Mouse (Mus musculus) CH12.LX (cell line): ENCODE data around the gene Pla2g12b. TPM values are rescaled to one million over a fixed set of nuclear protein-coding genes. Genes with fewer than 3 reads are reported as not detected.
A peak's percentile ranks its signal among the peaks of the same experiment; 100 is the strongest.

Source experiments
- DNase-seq: peaks from one replicate; pipeline ENCODE4 v3.0.0-alpha.2; 2013; ENCODE audit errors: extremely low read depth
- H3K27ac ChIP-seq: 2 replicates; pipeline ENCODE4 v1.5.1; 2012; ENCODE audit warnings: low read depth, mild to moderate bottlenecking, control low read depth, moderate library complexity; ENCODE audit not compliant: insufficient read depth
- H3K27me3 ChIP-seq: replicated peaks from 2 replicates; pipeline ENCODE3; 2012; ENCODE audit warnings: inconsistent platforms
- H3K36me3 ChIP-seq, 2 experiments: replicated peaks in 1 of 2; 2 replicates each; pipeline versions ENCODE3 to v1.6.1; 2012; ENCODE audit warnings: inconsistent platforms in 1 of 2, low read length in 1 of 2, mild to moderate bottlenecking in 1 of 2, mixed read lengths in 1 of 2, moderate library complexity in 1 of 2; ENCODE audit not compliant: control insufficient read depth in 1 of 2, insufficient read depth in 1 of 2
- H3K4me1 ChIP-seq, 2 experiments: 2 replicates each; pipeline ENCODE4 v1.6.1; 2012; ENCODE audit warnings: inconsistent platforms in 1 of 2, moderate library complexity in 1 of 2; ENCODE audit not compliant: insufficient read depth in 2 of 2, control insufficient read depth in 1 of 2
- H3K4me2 ChIP-seq: 2 replicates; pipeline ENCODE4 v1.6.1; 2012; ENCODE audit warnings: low read depth, mild to moderate bottlenecking, control low read depth; ENCODE audit not compliant: poor library complexity, insufficient read depth, severe bottlenecking
- H3K4me3 ChIP-seq, 3 experiments: fragments of 150-350 bp in 1 of 3; sonication (generic) in 1 of 3; replicated peaks in 1 of 3; 2 replicates each; pipeline versions ENCODE3 to v1.5.1; 2011 to 2012; ENCODE audit warnings: low read depth in 2 of 3, low read length in 2 of 3, mild to moderate bottlenecking in 2 of 3, moderate library complexity in 2 of 3, control low read depth in 1 of 3, improper control_type of control experiment in 1 of 3, inconsistent platforms in 1 of 3, mixed read lengths in 1 of 3; ENCODE audit not compliant: poor library complexity in 1 of 3
- H3K79me2 ChIP-seq: replicated peaks from 2 replicates; pipeline ENCODE4 v1.6.1; 2012; ENCODE audit warnings: mild to moderate bottlenecking, moderate library complexity; ENCODE audit not compliant: control insufficient read depth, poor library complexity, insufficient read depth, severe bottlenecking; ENCODE audit errors: extremely low read depth
- H3K9ac ChIP-seq: 2 replicates; pipeline ENCODE4 v1.6.1; 2012; ENCODE audit warnings: low read depth, mild to moderate bottlenecking, control low read depth, moderate library complexity; ENCODE audit not compliant: insufficient read depth
- H3K9me3 ChIP-seq: replicated peaks from 2 replicates; pipeline ENCODE3; 2012; ENCODE audit warnings: low read length, inconsistent platforms, mixed read lengths
- CHD2 ChIP-seq: IDR thresholded peaks from 2 replicates; pipeline ENCODE4 v1.6.1; 2011; ENCODE audit warnings: low read length, improper control_type of control experiment
- ELF1 ChIP-seq: IDR thresholded peaks from 2 replicates; pipeline ENCODE4 v1.6.1; 2014; ENCODE audit warnings: low read depth, mild to moderate bottlenecking, inconsistent platforms, low read length, improper control_type of control experiment
- ETS1 ChIP-seq: conservative IDR thresholded peaks from 2 replicates; pipeline ENCODE4 v1.6.1; 2012; ENCODE audit warnings: low read depth, mild to moderate bottlenecking, inconsistent platforms, low read length, improper control_type of control experiment, moderate library complexity
- GABPA ChIP-seq: IDR thresholded peaks from 2 replicates; pipeline ENCODE4 v1.6.1; 2012; ENCODE audit warnings: low read depth, low read length, improper control_type of control experiment, inconsistent platforms; ENCODE audit not compliant: insufficient replicate concordance
- HCFC1 ChIP-seq: IDR thresholded peaks from 2 replicates; pipeline ENCODE4 v1.6.1; 2012; ENCODE audit warnings: low read depth, mild to moderate bottlenecking, inconsistent platforms, low read length, improper control_type of control experiment
- IRF4 ChIP-seq: IDR thresholded peaks from 2 replicates; pipeline ENCODE4 v1.6.1; 2014; ENCODE audit warnings: low read depth, mild to moderate bottlenecking, inconsistent platforms, low read length, improper control_type of control experiment
- JUN ChIP-seq: IDR thresholded peaks from 2 replicates; pipeline ENCODE4 v1.6.1; 2011; ENCODE audit warnings: low read depth, mild to moderate bottlenecking, low read length, improper control_type of control experiment, moderate library complexity; ENCODE audit not compliant: insufficient read depth
- KAT2A ChIP-seq: IDR thresholded peaks from 2 replicates; pipeline ENCODE4 v1.6.1; 2012; ENCODE audit warnings: low read length, improper control_type of control experiment, inconsistent platforms; ENCODE audit not compliant: insufficient replicate concordance
- MAX ChIP-seq: IDR thresholded peaks from 2 replicates; pipeline ENCODE4 v1.6.1; 2011; ENCODE audit warnings: low read length, improper control_type of control experiment
- MEF2A ChIP-seq: IDR thresholded peaks from 2 replicates; pipeline ENCODE4 v1.6.1; 2014; ENCODE audit warnings: low read depth, mild to moderate bottlenecking, inconsistent platforms, low read length, improper control_type of control experiment, borderline replicate concordance
- MXI1 ChIP-seq: IDR thresholded peaks from 2 replicates; pipeline ENCODE4 v1.6.1; 2011; ENCODE audit warnings: mild to moderate bottlenecking, low read depth, low read length, improper control_type of control experiment
- MYC ChIP-seq: IDR thresholded peaks from 2 replicates; pipeline ENCODE4 v1.6.1; 2011; ENCODE audit warnings: low read depth, mild to moderate bottlenecking, improper control_type of control experiment, low read length
- NELFE ChIP-seq: IDR thresholded peaks from 2 replicates; pipeline ENCODE4 v1.6.1; 2011; ENCODE audit warnings: low read depth, low read length, improper control_type of control experiment
- NRF1 ChIP-seq: IDR thresholded peaks from 2 replicates; pipeline ENCODE4 v1.6.1; 2014; ENCODE audit warnings: low read depth, mild to moderate bottlenecking, inconsistent platforms, low read length, improper control_type of control experiment, moderate library complexity
- POLR2A ChIP-seq: IDR thresholded peaks from 2 replicates; pipeline ENCODE4 v1.6.1; 2011; ENCODE audit warnings: low read depth, mild to moderate bottlenecking, improper control_type of control experiment, low read length
- POLR2AphosphoS2 ChIP-seq: IDR thresholded peaks from 2 replicates; pipeline ENCODE4 v1.6.1; 2011; ENCODE audit warnings: low read depth, low read length, improper control_type of control experiment
- RCOR1 ChIP-seq: conservative IDR thresholded peaks from 2 replicates; pipeline ENCODE4 v1.6.1; 2012; ENCODE audit warnings: low read depth, mild to moderate bottlenecking, inconsistent platforms, low read length, improper control_type of control experiment
- SIN3A ChIP-seq: IDR thresholded peaks from 2 replicates; pipeline ENCODE4 v1.6.1; 2012; ENCODE audit warnings: low read length, improper control_type of control experiment, inconsistent platforms
- SMC3 ChIP-seq: IDR thresholded peaks from 2 replicates; pipeline ENCODE4 v1.6.1; 2011; ENCODE audit warnings: low read depth, low read length, improper control_type of control experiment
- TCF12 ChIP-seq: IDR thresholded peaks from 2 replicates; pipeline ENCODE4 v1.6.1; 2014; ENCODE audit warnings: low read depth, mild to moderate bottlenecking, inconsistent platforms, low read length, improper control_type of control experiment
- UBTF ChIP-seq: IDR thresholded peaks from 2 replicates; pipeline ENCODE4 v1.6.1; 2012; ENCODE audit warnings: low read depth, mild to moderate bottlenecking, inconsistent platforms, low read length, improper control_type of control experiment, moderate library complexity
- USF1 ChIP-seq: IDR thresholded peaks from 2 replicates; pipeline ENCODE4 v1.6.1; 2014; ENCODE audit warnings: low read depth, mild to moderate bottlenecking, inconsistent platforms, low read length, improper control_type of control experiment
- USF2 ChIP-seq: conservative IDR thresholded peaks from 2 replicates; pipeline ENCODE4 v1.6.1; 2011; ENCODE audit warnings: low read depth, low read length, improper control_type of control experiment
- ZC3H11A ChIP-seq: IDR thresholded peaks from 2 replicates; pipeline ENCODE4 v1.6.1; 2012; ENCODE audit warnings: low read depth, mild to moderate bottlenecking, inconsistent platforms, low read length, improper control_type of control experiment
- ZKSCAN1 ChIP-seq: IDR thresholded peaks from 2 replicates; pipeline ENCODE4 v1.6.1; 2012; ENCODE audit warnings: low read depth, inconsistent platforms, low read length, improper control_type of control experiment, borderline replicate concordance
- ZMIZ1 ChIP-seq: IDR thresholded peaks from 2 replicates; pipeline ENCODE4 v1.6.1; 2012; ENCODE audit warnings: low read depth, mild to moderate bottlenecking, inconsistent platforms, low read length, improper control_type of control experiment
- ZNF384 ChIP-seq: IDR thresholded peaks from 2 replicates; pipeline ENCODE4 v1.6.1; 2012; ENCODE audit warnings: low read depth, low read length, improper control_type of control experiment, inconsistent platforms
- dilution Hi-C: fragments of 300-500 bp; cut with MboI; formaldehyde crosslinking; loops from 2 replicates; pipeline ENCODE4 v1.14.3; 2020; ENCODE audit warnings: low sequenced_read_pairs; ENCODE audit not compliant: extremely low pct_unique_long_range_greater_than_20kb, extremely low pct_ligation_motif_present
- in situ Hi-C: fragments of 300-500 bp; cut with MboI; formaldehyde crosslinking; loops from 3 replicates; pipeline ENCODE4 v1.14.3; 2019; ENCODE audit warnings: low sequenced_read_pairs, low pct_ligation_motif_present, low pct_unique_long_range_greater_than_20kb, mixed read lengths
- polyA plus RNA-seq: library from polyadenylated mRNA; unstranded; fragments of >175 nt; gene quantifications from 2 replicates; pipeline ENCODE4 v1.2.1, GENCODE M21; 2012; ENCODE audit warnings: low read depth; ENCODE audit not compliant: insufficient read length
- total RNA-seq, 2 experiments: library from RNA; depleted of rRNA; stranded (reverse); fragments of 300-350 nt in 1 of 2; fragments of >200 nt in 1 of 2; gene quantifications; 2 replicates each; pipeline ENCODE4 v1.2.3; 2012 to 2014

The Pla2g12b gene
- total and polyA plus RNA-seq, 3 experiments, result not detected

DNA sequence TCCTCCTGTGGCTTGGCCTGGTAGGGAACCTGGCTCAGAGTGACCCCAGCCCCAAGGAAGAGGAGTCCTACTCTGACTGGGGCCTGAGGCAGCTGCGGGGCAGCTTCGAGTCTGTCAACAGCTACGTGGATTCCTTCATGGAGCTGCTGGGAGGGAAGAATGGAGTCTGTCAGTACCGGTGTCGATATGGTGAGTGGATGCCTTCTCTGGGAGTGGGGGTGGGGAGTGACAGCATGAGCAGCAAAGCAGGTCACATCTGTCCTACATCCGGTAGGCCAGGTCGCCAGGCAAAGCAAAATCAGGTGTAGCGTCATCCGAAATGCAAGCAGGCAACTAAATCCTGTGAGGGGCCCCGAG is 311 bp downstream of the Pla2g12b start:
- no peak for DNase-seq
- H3K27me3 ChIP-seq, result no peaks in the 10 kb centered on the region
- TF ChIP-seq ZNF384, result no peak
- no peak for TF ChIP-seq USF2
- TF ChIP-seq IRF4, result no peak
- no peak for TF ChIP-seq TCF12
- TF ChIP-seq MYC, result no peak
- no peak for TF ChIP-seq NRF1
- no peak for TF ChIP-seq MEF2A
- TF ChIP-seq KAT2A, result no peak
- TF ChIP-seq POLR2A, result no peak
- no peak for TF ChIP-seq SIN3A
- TF ChIP-seq MAX, result no peak
- TF ChIP-seq USF1, result no peak
- no peak for TF ChIP-seq NELFE
- no peak for TF ChIP-seq SMC3
- TF ChIP-seq UBTF, result no peak
- no peak for TF ChIP-seq GABPA
- no peak for TF ChIP-seq JUN
- no peak for TF ChIP-seq POLR2AphosphoS2
- TF ChIP-seq ZMIZ1, result no peak
- TF ChIP-seq, all 38 proteins: peak for 0
- Histone ChIP-seq H3K4me3 (no peak overlapping the region), H3K9me3 (no peaks in the 10 kb centered on the region), H3K9ac (no peak overlapping the region), H3K27ac (no peak overlapping the region), H3K36me3 (no peaks in the 10 kb centered on the region), H3K4me1 (peaks cover 3 to 11% of the 10 kb centered on the region in 2 experiments; a peak in 3 of 4 replicates), H3K4me2 (no peak overlapping the region), H3K79me2 (no peaks in the 10 kb centered on the region)
- in situ Hi-C loops, result no loop called here
- dilution Hi-C loops, result no loop called here

DNA sequence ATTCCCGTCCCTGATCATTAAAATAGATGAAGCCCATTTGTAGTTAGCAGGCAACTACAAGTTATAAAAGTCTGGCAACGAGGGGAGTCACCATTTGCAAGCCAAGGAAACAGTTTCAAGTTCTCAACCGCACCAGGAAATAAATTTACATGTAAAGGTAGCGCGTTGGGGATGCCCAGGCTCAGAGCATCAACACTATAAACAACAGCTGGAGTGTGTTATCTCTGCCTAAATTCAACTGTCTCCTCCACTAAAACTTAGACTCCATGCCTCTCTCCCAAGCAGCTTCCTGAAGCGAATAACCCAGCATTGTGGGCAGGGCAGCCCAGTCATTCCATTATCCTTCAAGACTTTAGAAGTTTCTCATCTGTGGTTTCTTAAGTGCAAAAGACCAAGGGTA is 5.0 kb downstream of the Pla2g12b start:
- Histone ChIP-seq H3K4me1 (peaks cover 3 to 16% of the 10 kb centered on the region in 2 experiments; a peak in 3 of 4 replicates), H3K4me3 (no peak overlapping the region), H3K4me2 (peak overlapping the region; percentile 51; the same call in 1 of the 2 replicates), H3K36me3 (no peaks in the 10 kb centered on the region), H3K9me3 (no peaks in the 10 kb centered on the region), H3K9ac (no peak overlapping the region), H3K27me3 (no peaks in the 10 kb centered on the region), H3K27ac (no peak overlapping the region), H3K79me2 (no peaks in the 10 kb centered on the region)
- peak; percentile 24 for DNase-seq
- no peak for TF ChIP-seq ELF1
- TF ChIP-seq NRF1, result no peak
- TF ChIP-seq ZNF384, result no peak
- TF ChIP-seq MEF2A, result no peak
- TF ChIP-seq ZKSCAN1, result no peak
- no peak for TF ChIP-seq RCOR1
- TF ChIP-seq SMC3, result no peak
- TF ChIP-seq CHD2, result no peak
- TF ChIP-seq ETS1, result no peak; the same call in 1 of the 2 replicates
- TF ChIP-seq MAX, result no peak
- TF ChIP-seq HCFC1, result no peak
- no peak for TF ChIP-seq IRF4
- TF ChIP-seq SIN3A, result no peak
- no peak for TF ChIP-seq UBTF
- TF ChIP-seq MXI1, result no peak
- TF ChIP-seq KAT2A, result no peak
- no peak for TF ChIP-seq ZC3H11A
- no peak for TF ChIP-seq POLR2A
- TF ChIP-seq POLR2AphosphoS2, result no peak
- in situ Hi-C loops, result no loop called here
- dilution Hi-C loops, result no loop called here
